Mouse (Mus musculus): ENCODE results near the gene Wars.

GRCm38 (mm10) chr12:108904276-108904653, 10.3 kb upstream of the Wars start:
- TF ChIP-seq CTCF (IDR thresholded peaks at IDR 0.05; ENCODE audit: low read depth) (no peak), EP300 (IDR thresholded peaks at IDR 0.05; ENCODE audit: low read depth) (no peak)
